Mouse (Mus musculus) small intestine, adult 2 months (tissue): ENCODE measurements around the gene Lctl.

Experiments
- CTCF ChIP-seq: fragments of 200-500 bp; IDR thresholded peaks from 2 replicates; pipeline ENCODE4 v1.5.1; 2012; ENCODE audit warnings: low read depth, mild to moderate bottlenecking, control low read depth, inconsistent platforms, low read length, moderate library complexity, mixed read lengths; ENCODE audit not compliant: insufficient replicate concordance, insufficient read length; ENCODE audit errors: extremely low read depth
- POLR2A ChIP-seq: fragments of 200-500 bp; IDR thresholded peaks from 2 replicates; pipeline ENCODE4 v1.6.1; 2012; ENCODE audit warnings: low read depth, mild to moderate bottlenecking, control low read depth, inconsistent platforms, low read length, moderate library complexity

GRCm38 (mm10) chr9:64184166-64184840 lies 67.4 kb downstream of the Lctl start:
- no peak for TF ChIP-seq CTCF
- TF ChIP-seq POLR2A = no peak
